Mouse (Mus musculus): ENCODE measurements at regions not wholly inside any gene's neighbourhood (a gene's known extent, or its start where the extent isn't known, plus 50 kb on each side); places are given as distances from the start of the nearest gene placed in this dataset.

DNA sequence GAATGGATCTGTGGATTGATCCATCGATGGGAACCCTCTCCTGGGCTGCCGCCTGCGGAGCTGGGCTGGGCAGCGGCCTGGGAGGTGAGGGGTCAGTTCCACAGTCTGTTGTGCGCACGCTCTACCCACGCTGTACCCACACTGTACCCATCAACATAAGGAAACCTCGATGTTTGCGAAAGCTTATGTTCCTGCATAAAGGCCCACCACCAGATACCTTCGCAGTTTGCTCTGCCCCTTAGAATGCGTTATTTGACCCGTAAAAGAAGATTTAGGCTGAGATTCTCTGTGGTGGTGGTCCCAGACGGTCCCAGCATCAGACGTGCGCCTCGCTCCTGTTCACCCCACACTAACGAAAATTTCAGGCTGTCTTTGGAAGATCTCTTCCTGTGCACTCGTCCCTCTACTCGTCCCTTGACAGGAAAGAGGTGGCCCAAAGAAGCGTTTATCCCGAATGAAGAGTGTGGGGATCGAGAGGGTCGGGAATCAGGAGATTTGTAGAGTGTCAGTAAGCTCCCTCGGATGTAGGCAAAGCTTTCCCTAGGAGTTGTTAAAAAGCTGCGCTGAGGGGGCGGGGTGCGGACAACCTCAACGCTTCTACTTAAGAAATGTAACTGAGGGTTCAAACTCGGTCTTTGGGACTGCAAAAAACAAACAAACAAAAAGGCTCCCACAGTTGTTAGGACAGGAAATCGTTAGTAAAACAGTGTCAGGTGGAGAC, 123.9 kb downstream of the Tmem161b start:
- DNase-seq (ENCODE audit: low spot score): no peak

DNA sequence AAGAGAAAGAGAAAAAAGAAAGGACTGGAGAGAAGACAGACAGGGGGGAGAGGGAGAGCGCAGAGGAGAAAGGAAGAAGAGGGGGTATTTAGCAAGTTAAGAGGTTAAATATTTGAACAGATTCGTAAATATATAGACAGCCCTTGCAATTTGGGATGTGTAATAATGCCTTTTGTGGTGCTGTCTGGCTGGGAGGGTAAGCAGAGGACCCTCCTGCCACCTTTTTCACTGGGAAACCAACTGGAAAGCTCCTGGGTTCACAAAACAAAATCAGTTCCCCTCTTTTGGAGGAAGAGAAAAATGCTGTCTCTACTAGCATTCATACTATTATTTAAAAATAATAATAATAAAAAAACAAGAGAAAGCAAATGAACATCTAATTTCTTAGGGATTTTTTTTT, 124.5 kb downstream of the Tmem161b start:
- no peak for DNase-seq (ENCODE audit: low spot score)

DNA sequence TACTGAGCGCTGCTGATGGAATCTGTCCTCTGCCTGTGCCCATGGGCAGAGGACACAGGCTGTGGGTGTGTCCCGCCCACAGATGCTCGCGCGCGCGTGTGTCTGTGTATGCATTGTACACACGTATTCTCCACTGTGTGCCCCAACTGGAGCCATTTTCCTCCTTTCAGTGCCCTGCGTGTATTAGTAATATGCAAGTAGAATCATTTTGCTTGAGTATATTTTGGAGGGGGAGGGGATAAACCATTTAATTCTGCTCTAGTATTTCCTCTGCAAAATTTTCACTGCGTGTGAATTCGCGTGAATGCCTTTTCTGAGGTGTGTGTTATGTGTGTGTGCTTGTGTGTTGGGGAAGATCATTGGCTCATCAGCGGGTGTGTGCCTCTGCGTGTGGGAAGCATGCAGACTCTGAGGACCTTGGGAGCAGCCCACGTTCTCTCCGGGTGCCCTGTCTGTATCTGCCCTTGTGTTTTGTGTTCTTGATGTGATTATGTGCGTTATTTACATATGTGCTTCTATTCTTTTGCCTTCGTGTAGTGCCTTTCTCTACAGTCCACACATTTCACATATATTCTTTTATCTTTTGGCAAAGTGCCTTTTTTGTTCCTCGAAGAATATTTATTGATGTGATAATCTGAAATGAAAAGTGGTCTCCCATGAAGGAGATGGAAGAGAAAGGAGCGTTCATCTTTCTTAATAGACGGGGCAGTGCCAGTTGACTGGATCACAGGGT, 125.3 kb downstream of the Tmem161b start:
- no peak for DNase-seq (ENCODE audit: low spot score)

GRCm38 (mm10) chr13:84347914-84348700, 126.0 kb downstream of the Tmem161b start:
- peak; percentile 89 for DNase-seq (ENCODE audit: low spot score)

GRCm38 (mm10) chr13:84348701-84348975, 126.5 kb downstream of the Tmem161b start:
- no peak for DNase-seq (ENCODE audit: low spot score)

GRCm38 (mm10) chr13:84349001-84349720, 127.1 kb downstream of the Tmem161b start:
- peak; percentile 21 for DNase-seq (ENCODE audit: low spot score)

DNA sequence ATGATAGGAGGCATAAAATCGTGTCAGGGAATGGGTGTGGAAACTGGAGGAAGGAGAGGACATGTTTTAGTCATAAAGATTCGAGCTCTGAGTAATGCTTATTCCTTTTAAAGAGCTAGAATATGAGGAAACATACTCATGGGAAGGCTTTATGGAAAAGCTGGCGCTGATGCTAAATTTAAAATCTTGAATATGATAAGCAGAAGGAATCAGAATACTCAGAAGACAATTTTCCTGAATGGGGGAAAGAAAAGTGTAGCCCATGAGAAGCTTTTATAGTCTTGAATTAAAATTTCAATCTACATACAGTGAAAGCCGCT, 127.6 kb downstream of the Tmem161b start:
- DNase-seq (ENCODE audit: low spot score): no peak

GRCm38 (mm10) chr13:84350791-84351190, 128.7 kb downstream of the Tmem161b start:
- DNase-seq (ENCODE audit: low spot score): no peak

GRCm38 (mm10) chr13:84356455-84356854, 134.4 kb downstream of the Tmem161b start:
- no peak for DNase-seq (ENCODE audit: low spot score)

DNA sequence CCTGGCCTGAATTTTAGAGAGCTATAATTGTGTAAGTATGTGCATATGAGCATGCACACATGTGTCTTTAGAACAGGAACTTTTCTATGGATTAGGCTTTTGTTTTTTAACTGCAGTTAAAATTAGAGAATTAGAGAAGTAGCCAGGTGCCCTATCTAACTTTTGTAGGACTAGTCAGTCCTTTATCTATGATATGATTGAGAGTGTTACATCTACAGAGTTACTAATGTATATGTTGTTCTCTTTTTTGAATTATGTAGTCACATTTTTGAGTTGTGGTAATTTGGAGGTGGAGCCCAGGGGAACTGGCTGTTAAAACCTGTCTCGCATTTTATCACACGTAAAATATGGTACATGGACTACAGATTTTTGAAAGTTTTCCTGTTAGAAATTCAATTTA, 138.4 kb downstream of the Tmem161b start:
- DNase-seq (ENCODE audit: low spot score): no peak

- no peak for DNase-seq (ENCODE audit: low spot score)
These were observed 142.0 kb downstream of the Tmem161b start for GRCm38 (mm10) chr13:84364069-84364468.

DNA sequence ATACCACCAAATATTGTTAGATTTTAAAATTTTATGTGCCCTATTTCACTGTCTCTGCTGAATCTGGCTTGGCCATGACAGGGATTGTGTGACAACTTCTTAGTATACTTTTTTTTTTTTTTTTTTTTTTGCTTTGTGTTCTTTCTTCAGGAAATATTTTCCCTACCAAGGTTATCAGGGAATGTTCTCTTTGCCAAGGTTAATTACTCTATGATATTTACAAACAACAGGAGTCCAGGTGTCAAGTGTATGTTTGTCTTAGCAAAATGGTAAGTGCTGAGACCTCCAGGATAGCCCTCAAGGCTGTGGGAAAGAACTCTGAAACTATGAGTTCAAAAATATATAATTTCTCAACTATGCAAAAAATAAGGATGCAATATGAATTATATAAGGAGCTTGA, 143.4 kb downstream of the Tmem161b start:
- no peak for DNase-seq (ENCODE audit: low spot score)

DNA sequence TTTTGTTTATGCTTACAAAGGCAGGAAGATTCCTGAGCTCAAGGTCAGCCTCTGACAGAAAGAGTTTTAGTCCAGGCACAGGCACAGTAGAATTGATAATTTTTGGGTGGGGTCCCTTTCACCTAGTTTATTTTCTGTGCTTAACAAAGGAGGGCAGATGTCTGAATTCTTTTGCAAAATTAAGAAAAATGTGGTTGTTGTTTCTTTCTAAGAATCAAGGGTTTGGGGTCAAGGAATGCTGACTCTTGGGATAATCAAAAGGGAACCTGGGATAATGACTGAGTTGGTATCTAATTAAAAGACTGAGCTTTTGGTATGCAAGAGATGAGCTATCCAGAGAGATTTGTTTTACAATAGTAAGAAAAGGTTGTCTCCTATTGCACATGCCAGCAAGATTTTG, 143.9 kb downstream of the Tmem161b start:
- no peak for DNase-seq (ENCODE audit: low spot score)

- DNase-seq (ENCODE audit: low spot score): no peak
These were observed 144.7 kb downstream of the Tmem161b start for GRCm38 (mm10) chr13:84366839-84367238.

DNA sequence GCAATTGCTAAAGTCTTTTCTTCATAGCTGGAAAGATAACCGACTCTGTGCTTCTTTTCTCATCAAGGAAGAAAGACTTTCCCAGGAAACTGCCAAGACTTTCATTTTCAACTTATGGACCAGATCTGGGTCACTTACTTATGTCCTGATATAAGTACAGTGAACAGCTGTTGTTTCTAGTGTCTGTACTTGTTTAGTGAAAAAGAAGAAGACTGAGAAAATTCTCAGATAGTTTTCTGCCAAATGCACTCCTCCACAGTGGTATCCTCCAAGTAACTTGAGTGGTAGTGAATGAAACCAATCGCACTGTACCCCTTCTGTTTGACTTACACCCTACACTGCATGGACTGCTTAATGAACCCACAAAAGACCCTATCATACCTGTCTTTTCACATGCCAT, 146.1 kb downstream of the Tmem161b start:
- DNase-seq (ENCODE audit: low spot score): no peak

GRCm38 (mm10) chr13:84374711-84375257, 152.7 kb downstream of the Tmem161b start:
- DNase-seq (ENCODE audit: low spot score): no peak

GRCm38 (mm10) chr13:84375941-84376340, 153.8 kb downstream of the Tmem161b start:
- DNase-seq (ENCODE audit: low spot score): no peak

- no peak for DNase-seq (ENCODE audit: low spot score)
These were observed 156.6 kb downstream of the Tmem161b start for GRCm38 (mm10) chr13:84378553-84379332.

- DNase-seq (ENCODE audit: low spot score): no peak
These were observed 169.5 kb downstream of the Tmem161b start for GRCm38 (mm10) chr13:84391554-84391953.

DNA sequence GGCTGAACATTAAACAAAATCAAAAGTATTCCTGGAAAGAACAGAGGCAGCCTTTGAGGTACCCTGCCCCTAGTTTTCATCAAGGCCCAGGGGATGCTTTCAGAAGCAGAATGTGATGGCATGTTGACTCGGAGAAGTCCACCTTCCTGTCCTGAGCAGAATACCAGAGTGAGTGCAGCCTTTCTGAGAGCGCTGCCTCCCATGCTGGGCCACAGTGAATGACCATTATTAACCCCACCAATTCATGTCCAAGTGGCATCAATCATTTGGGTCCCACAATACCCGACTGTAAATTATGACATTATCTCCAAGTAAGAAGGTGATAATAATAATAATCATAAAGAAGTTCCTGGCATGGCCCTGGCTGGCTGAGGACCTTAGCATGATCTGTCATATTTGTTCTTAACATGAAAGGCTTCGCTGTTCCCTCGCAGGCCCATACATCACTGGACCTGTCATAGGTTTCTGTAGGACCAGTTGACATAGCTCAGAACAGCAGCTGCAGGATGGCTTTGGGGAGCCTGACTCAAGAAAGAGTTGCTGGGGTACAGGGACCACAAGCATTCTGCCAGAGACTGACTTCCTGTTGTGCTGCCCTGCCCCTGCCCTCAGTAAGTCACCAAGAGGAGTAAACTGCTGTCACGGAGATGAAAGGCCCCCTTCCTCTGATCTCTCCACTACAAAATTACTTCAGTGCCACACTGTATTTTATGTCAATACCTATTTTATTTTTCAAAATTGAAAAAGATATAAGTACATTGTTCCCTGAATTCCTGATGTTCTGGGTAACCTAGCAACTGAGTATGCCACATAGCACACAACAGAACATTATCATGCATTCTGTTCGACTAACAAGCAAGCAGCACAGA, 176.6 kb downstream of the Tmem161b start:
- no peak for DNase-seq (ENCODE audit: low spot score)
